ENCODE assay signal across 13 mouse cellular contexts in genomic region chr2:166865476-166865875, GRCm38 (mm10).
"Had no signal": no experiment of that assay in that cellular context is flagged by ENCODE, and none has a peak within 500 bp of the region (broad histone marks: within the 10 kb centered on the region; RNA-seq: fewer than 3 reads in every experiment).

No protein-coding gene starts in this region.

- H3K4me1 ChIP-seq: midbrain, embryonic 13.5 days; midbrain, embryonic 15.5 days; neural tube, embryonic 12.5 days; stomach, embryonic 15.5 days had no signal

- H3K9ac ChIP-seq: lung, embryonic 14.5 days; midbrain, embryonic 13.5 days; midbrain, embryonic 15.5 days; neural tube, embryonic 12.5 days; stomach, embryonic 15.5 days had no signal

- DNase-seq: lung, embryonic 14.5 days; lung, postnatal 10 days; lung, postnatal 4 days; right cerebral cortex, postnatal 14 days; thymus, adult 2 months; thymus, postnatal 25 days; thymus, postnatal 4 days had no signal

- H3K4me3 ChIP-seq: midbrain, embryonic 13.5 days; midbrain, embryonic 15.5 days; neural tube, embryonic 12.5 days; stomach, embryonic 15.5 days had no signal

- H3K4me2 ChIP-seq: lung, embryonic 14.5 days; midbrain, embryonic 11.5 days; midbrain, embryonic 13.5 days; midbrain, embryonic 15.5 days; neural tube, embryonic 12.5 days; stomach, embryonic 15.5 days had no signal

- ATAC-seq: midbrain, embryonic 13.5 days; midbrain, embryonic 15.5 days had no signal

- H3K9me3 ChIP-seq: midbrain, embryonic 13.5 days; midbrain, embryonic 15.5 days; neural tube, embryonic 12.5 days; stomach, embryonic 15.5 days had no signal

- H3K27ac ChIP-seq: midbrain, embryonic 13.5 days; midbrain, embryonic 15.5 days; neural tube, embryonic 12.5 days; stomach, embryonic 15.5 days; stomach, postnatal 0 days had no signal

- H3K27me3 ChIP-seq: midbrain, embryonic 13.5 days; midbrain, embryonic 15.5 days; neural tube, embryonic 12.5 days; stomach, embryonic 15.5 days had no signal
